Mouse (Mus musculus) liver, embryonic 16.5 days (tissue): ENCODE measurements around the gene Arhgap8. TPM values are rescaled to one million over a fixed set of nuclear protein-coding genes. Genes with fewer than 3 reads are reported as not detected.

Experiments
- ATAC-seq: fragments of 200-750 bp; cut with Nextera tagmentation; 2 replicates; pipeline ENCODE4 v1.8.0; 2017; ENCODE audit warnings: low read depth, mild to moderate bottlenecking, moderate number of reproducible peaks, moderate library complexity
- H3K27ac ChIP-seq: fragments of 300-500 bp; sonication (generic); 2 replicates; pipeline ENCODE4 v1.5.1; 2014; ENCODE audit warnings: mild to moderate bottlenecking, low read length
- H3K27me3 ChIP-seq: fragments of 300-500 bp; sonication (generic); 2 replicates; pipeline ENCODE4 v1.6.1; 2014; ENCODE audit warnings: low read depth, low read length, mixed read lengths; ENCODE audit not compliant: control insufficient read depth, insufficient read depth
- H3K36me3 ChIP-seq: fragments of 300-500 bp; sonication (generic); 2 replicates; pipeline ENCODE4 v1.6.1; 2014; ENCODE audit warnings: mild to moderate bottlenecking; ENCODE audit not compliant: control insufficient read depth, insufficient read depth
- H3K4me1 ChIP-seq: fragments of 300-500 bp; sonication (generic); 2 replicates; pipeline ENCODE4 v1.6.1; 2014; ENCODE audit warnings: low read depth, low read length, mixed read lengths; ENCODE audit not compliant: control insufficient read depth
- H3K4me2 ChIP-seq: fragments of 300-500 bp; sonication (generic); 2 replicates; pipeline ENCODE4 v1.6.1; 2014; ENCODE audit warnings: low read depth, low read length, mixed read lengths
- H3K4me3 ChIP-seq: fragments of 300-500 bp; sonication (generic); 2 replicates; pipeline ENCODE4 v1.5.1; 2014; ENCODE audit warnings: low read depth, mild to moderate bottlenecking, low read length
- H3K9ac ChIP-seq: fragments of 300-500 bp; sonication (generic); 2 replicates; pipeline ENCODE4 v1.6.1; 2014; ENCODE audit warnings: low read depth, low read length
- H3K9me3 ChIP-seq: fragments of 300-500 bp; sonication (generic); replicated peaks from 2 replicates; pipeline ENCODE4 v1.6.1; 2016; ENCODE audit warnings: low read length; ENCODE audit not compliant: control insufficient read depth
- WGBS: fragments of 180-500 bp; shearing (Covaris S2); extraction: QIAGEN DNeasy Blood & Tissue Kit; methylation state at CpG from one replicate; pipeline ENCODE4 v1.1.7; 2014; ENCODE audit not compliant: insufficient replicate concordance; 5-methylcytosine and 5-hydroxymethylcytosine counted together
- polyA plus RNA-seq: library from polyadenylated mRNA; unstranded; fragments of >200 nt; fragmentation: Nextera tagmentation; extraction: Ambion mirVana; gene quantifications from 2 replicates; pipeline ENCODE4 v1.2.1, GENCODE M21; 2015

Arhgap8 gene
- polyA plus RNA-seq, 1 experiment from 2014 or later = 0.63 TPM

DNA sequence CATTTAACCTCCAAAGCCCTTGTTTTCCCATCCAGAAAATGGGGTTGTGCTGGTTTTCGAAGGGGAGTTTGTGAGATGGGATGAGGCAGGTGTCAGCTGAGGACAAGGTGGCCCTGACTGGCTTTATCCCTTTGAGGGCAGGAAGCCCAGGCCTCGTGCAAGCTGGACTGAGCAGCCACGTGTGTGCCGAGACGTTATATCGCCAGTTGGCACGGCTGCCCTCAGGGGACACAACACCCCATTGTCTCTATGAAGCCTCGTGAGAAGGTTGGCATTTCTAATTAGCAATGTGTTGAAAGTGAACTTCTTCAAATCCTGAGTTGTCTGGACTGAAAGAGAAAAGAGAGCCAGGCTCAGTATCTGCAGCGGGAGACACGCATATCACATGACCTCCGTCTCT, 98.4 kb downstream of the Arhgap8 start:
- WGBS = 73% methylated on average over 11 of the region's 11 CpGs
- H3K36me3 ChIP-seq = no peaks in the 10 kb centered on the region
- no peak for ATAC-seq
- no peak overlapping the region for H3K9ac ChIP-seq
- no peak overlapping the region for H3K27ac ChIP-seq
- no peaks in the 10 kb centered on the region for H3K27me3 ChIP-seq
- no peak overlapping the region for H3K4me2 ChIP-seq
- H3K9me3 ChIP-seq = no peaks in the 10 kb centered on the region
- no peak overlapping the region for H3K4me3 ChIP-seq
- no peaks in the 10 kb centered on the region for H3K4me1 ChIP-seq

DNA sequence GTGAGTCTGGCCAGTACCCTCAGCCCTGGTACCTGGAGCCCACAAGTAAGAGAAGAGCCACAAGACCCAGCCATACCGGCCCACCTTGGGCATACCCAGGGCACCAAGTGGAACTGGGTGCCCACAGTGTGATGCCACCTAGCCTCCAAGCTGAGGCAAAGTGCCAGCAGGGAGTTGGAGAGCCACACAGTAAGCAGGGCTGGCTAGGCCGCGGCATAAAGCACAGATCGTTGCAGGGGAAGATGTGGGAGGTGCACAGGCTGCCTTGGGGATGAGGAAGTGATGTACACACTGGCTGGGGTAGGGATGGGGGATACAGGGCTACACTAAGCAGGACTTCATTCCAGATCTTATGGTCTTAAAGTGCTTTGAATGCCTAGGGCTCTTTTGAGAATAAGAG, 101.0 kb downstream of the Arhgap8 start:
- Histone ChIP-seq H3K27me3 (no peaks in the 10 kb centered on the region), H3K27ac (no peak overlapping the region), H3K4me3 (no peak overlapping the region), H3K36me3 (no peaks in the 10 kb centered on the region), H3K9ac (no peak overlapping the region), H3K4me2 (no peak overlapping the region), H3K4me1 (no peaks in the 10 kb centered on the region), H3K9me3 (no peaks in the 10 kb centered on the region)
- no peak for ATAC-seq
- 73% methylated on average over 4 of the region's 4 CpGs for WGBS

Other genes starting within 250 kb of the Arhgap8 start
- 0.81 and 1.0 TPM in 2 replicates for gene Rtl6, start 162.2 kb upstream of the Arhgap8 start, polyA plus RNA-seq
- gene Prr5, start 50.4 kb upstream of the Arhgap8 start, polyA plus RNA-seq = 4.5 and 5.2 TPM in 2 replicates
- gene Phf21b, start 136.0 kb downstream of the Arhgap8 start, polyA plus RNA-seq = not detected in 2 replicates
- 0.38 and 0.41 TPM in 2 replicates for gene Gm29666, start 200.0 kb downstream of the Arhgap8 start, polyA plus RNA-seq
- gene Nup50, start 203.4 kb downstream of the Arhgap8 start, polyA plus RNA-seq = 22.6 and 24.4 TPM in 2 replicates